Mouse (Mus musculus): Measurements from ENCODE around the gene Slc25a19. TPM values are rescaled to one million over a fixed set of nuclear protein-coding genes. Genes with fewer than 3 reads are reported as not detected.
"Not testable (repeated sequence)": the region's sequence is repeated elsewhere in the genome, so short reads cannot be mapped to it uniquely, and the experiment has no call there.

Slc25a19 gene
- polyA plus RNA-seq, 1 experiment from 2014 or later, result 19.9 TPM

DNA sequence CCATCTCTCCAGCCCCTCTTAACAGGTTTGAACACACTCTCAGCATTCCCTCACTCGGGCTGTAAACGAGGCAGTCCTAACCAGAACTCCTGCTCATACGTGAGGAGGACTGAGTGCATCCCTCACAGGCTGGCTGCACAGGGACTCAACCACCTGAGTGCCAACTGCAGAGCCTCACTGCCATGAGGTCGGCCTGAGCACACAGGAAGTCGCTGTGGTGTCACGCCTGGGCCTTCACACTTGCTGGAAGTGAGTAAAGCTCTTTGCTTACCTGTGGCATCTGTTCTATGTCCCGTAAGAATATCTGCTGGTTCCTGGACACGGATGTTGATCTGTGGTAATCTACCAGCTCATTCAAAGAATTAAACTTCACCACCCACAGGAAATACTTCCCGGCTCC, 18.3 kb upstream of the Slc25a19 start:
- Histone ChIP-seq H3K9ac (replicated peaks; ENCODE audit: low read length) (no peak overlapping the region), H3K4me2 (ENCODE audit: low read depth, low read length) (no peak overlapping the region), H3K4me1 (ENCODE audit: control insufficient read depth, insufficient read depth, low read length) (no peaks in the 10 kb centered on the region), H3K27ac (replicated peaks; ENCODE audit: low read depth, low read length) (no peak overlapping the region), H3K36me3 (replicated peaks; ENCODE audit: control insufficient read depth, insufficient read depth, low read depth, low read length) (no peaks in the 10 kb centered on the region), H3K4me3 (ENCODE audit: low read depth, low read length) (no peak overlapping the region), H3K9me3 (replicated peaks; ENCODE audit: control insufficient read depth, low read length) (no peaks in the 10 kb centered on the region), H3K27me3 (ENCODE audit: control insufficient read depth, insufficient read depth, low read length) (no peaks in the 10 kb centered on the region)
- WGBS, result 93% methylated on average over 9 of the region's 9 CpGs
- no peak for DNase-seq (ENCODE audit: low spot score)
- no peak for ATAC-seq (replicated peaks; ENCODE audit: insufficient number of reproducible peaks, low FRiP score, low TSS enrichment, low read depth)

DNA sequence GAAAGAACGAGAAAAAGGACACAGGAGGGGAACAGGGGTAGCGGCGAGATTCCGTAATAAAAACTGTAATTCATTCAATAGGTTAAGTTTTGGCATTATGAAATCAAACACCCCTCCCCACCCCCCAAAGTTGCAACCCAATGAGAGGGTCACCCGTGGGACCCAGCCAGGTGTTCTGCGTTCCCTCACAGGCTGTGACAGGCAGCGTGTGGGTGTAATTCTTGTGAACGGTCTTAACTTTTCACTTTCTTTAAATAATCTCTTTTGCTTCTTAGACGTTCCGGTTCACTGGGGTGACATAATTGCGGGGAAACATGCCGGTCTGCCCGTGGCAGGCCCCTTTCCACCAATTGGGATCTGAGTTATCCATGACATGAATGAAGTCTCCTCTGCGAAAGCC, 17.4 kb upstream of the Slc25a19 start:
- H3K9me3 ChIP-seq (replicated peaks; ENCODE audit: control insufficient read depth, low read length); H3K4me2 ChIP-seq (ENCODE audit: low read depth, low read length); H3K4me3 ChIP-seq (ENCODE audit: low read depth, low read length); H3K36me3 ChIP-seq (replicated peaks; ENCODE audit: control insufficient read depth, insufficient read depth, low read depth, low read length); H3K27ac ChIP-seq (replicated peaks; ENCODE audit: low read depth, low read length); DNase-seq (ENCODE audit: low spot score); ATAC-seq (replicated peaks; ENCODE audit: insufficient number of reproducible peaks, low FRiP score, low TSS enrichment, low read depth); H3K4me1 ChIP-seq (ENCODE audit: control insufficient read depth, insufficient read depth, low read length); H3K9ac ChIP-seq (replicated peaks; ENCODE audit: low read length); H3K27me3 ChIP-seq (ENCODE audit: control insufficient read depth, insufficient read depth, low read length): not testable (repeated sequence)
- 76% methylated on average over 14 of the region's 14 CpGs for WGBS

GRCm38 (mm10) chr11:115644308-115644707, 16.2 kb upstream of the Slc25a19 start:
- 95% methylated on average over 13 of the region's 13 CpGs for whole genome bisulfite sequencing
- no peak for ATAC-seq (replicated peaks; ENCODE audit: insufficient number of reproducible peaks, low FRiP score, low TSS enrichment, low read depth)
- H3K36me3 ChIP-seq (replicated peaks; ENCODE audit: control insufficient read depth, insufficient read depth, low read depth, low read length), result no peaks in the 10 kb centered on the region

GRCm38 (mm10) chr11:115643265-115643664, 15.2 kb upstream of the Slc25a19 start:
- H3K9me3 ChIP-seq (replicated peaks; ENCODE audit: control insufficient read depth, low read length), result no peaks in the 10 kb centered on the region
- no peaks in the 10 kb centered on the region for H3K4me1 ChIP-seq (ENCODE audit: control insufficient read depth, insufficient read depth, low read length)
- H3K9ac ChIP-seq (replicated peaks; ENCODE audit: low read length), result no peak overlapping the region
- no peak overlapping the region for H3K4me2 ChIP-seq (ENCODE audit: low read depth, low read length)
- WGBS, result 80% methylated on average over 10 of the region's 10 CpGs
- no peak for DNase-seq (ENCODE audit: low spot score)
- H3K4me3 ChIP-seq (ENCODE audit: low read depth, low read length), result no peak overlapping the region
- no peak overlapping the region for H3K27ac ChIP-seq (replicated peaks; ENCODE audit: low read depth, low read length)
- no peak for ATAC-seq (replicated peaks; ENCODE audit: insufficient number of reproducible peaks, low FRiP score, low TSS enrichment, low read depth)
- no peaks in the 10 kb centered on the region for H3K27me3 ChIP-seq (ENCODE audit: control insufficient read depth, insufficient read depth, low read length)
- H3K36me3 ChIP-seq (replicated peaks; ENCODE audit: control insufficient read depth, insufficient read depth, low read depth, low read length), result no peaks in the 10 kb centered on the region

More at GRCm38 (mm10) chr11:115644308-115644707, 16.2 kb upstream of the Slc25a19 start:
- no peak overlapping the region for H3K4me3 ChIP-seq (ENCODE audit: low read depth, low read length)
- H3K4me1 ChIP-seq (ENCODE audit: control insufficient read depth, insufficient read depth, low read length), result no peaks in the 10 kb centered on the region
- no peak overlapping the region for H3K9ac ChIP-seq (replicated peaks; ENCODE audit: low read length)
- H3K27me3 ChIP-seq (ENCODE audit: control insufficient read depth, insufficient read depth, low read length), result no peaks in the 10 kb centered on the region
- no peak overlapping the region for H3K27ac ChIP-seq (replicated peaks; ENCODE audit: low read depth, low read length)
- no peaks in the 10 kb centered on the region for H3K9me3 ChIP-seq (replicated peaks; ENCODE audit: control insufficient read depth, low read length)
- H3K4me2 ChIP-seq (ENCODE audit: low read depth, low read length), result no peak overlapping the region
- DNase-seq (ENCODE audit: low spot score), result no peak

DNA sequence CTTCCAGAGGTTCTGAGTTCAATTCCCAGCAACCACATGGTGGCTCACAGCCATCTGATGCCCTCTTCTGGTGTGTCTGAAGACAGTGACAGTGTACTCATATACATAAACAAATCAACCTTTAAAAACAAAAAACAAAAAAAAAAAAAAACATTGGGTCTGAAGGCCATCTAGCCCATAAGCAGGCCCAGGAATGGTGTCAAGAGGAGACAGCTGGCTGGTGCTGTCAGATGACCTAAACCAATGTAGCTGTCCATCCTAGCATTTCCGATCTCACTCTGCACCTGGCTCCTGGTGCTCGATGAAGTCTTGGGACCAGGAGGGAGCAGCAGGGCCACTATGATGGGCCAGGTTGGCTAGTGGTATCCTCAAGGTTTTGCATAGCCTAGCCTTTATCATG, 14.6 kb upstream of the Slc25a19 start:
- WGBS, result 98% methylated on average over 2 of the region's 2 CpGs
- no peaks in the 10 kb centered on the region for H3K4me1 ChIP-seq (ENCODE audit: control insufficient read depth, insufficient read depth, low read length)
- H3K27me3 ChIP-seq (ENCODE audit: control insufficient read depth, insufficient read depth, low read length), result no peaks in the 10 kb centered on the region
- H3K9me3 ChIP-seq (replicated peaks; ENCODE audit: control insufficient read depth, low read length), result no peaks in the 10 kb centered on the region
- DNase-seq (ENCODE audit: low spot score), result no peak
- no peak overlapping the region for H3K4me3 ChIP-seq (ENCODE audit: low read depth, low read length)
- ATAC-seq (replicated peaks; ENCODE audit: insufficient number of reproducible peaks, low FRiP score, low TSS enrichment, low read depth), result no peak
- no peak overlapping the region for H3K4me2 ChIP-seq (ENCODE audit: low read depth, low read length)
- H3K27ac ChIP-seq (replicated peaks; ENCODE audit: low read depth, low read length), result no peak overlapping the region
- H3K36me3 ChIP-seq (replicated peaks; ENCODE audit: control insufficient read depth, insufficient read depth, low read depth, low read length), result no peaks in the 10 kb centered on the region
- H3K9ac ChIP-seq (replicated peaks; ENCODE audit: low read length), result no peak overlapping the region

DNA sequence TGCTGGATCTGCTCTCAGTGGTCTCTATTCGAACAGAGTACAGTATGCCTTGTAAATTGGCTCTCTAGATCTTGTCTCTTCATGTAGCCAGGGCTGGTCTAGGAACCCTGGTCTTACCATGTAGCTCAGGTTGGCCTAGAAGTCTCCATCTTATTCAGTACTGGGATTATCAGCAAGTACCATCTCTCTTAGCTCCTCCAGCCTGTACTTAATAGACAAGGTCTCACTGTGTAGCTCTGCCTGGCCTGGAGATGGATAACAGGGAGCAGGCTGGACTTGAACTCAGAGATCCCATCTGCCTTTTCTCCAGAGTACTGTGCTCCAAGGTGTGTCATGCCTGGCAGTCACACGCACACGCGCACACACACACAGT, 13.6 kb upstream of the Slc25a19 start:
- 82% methylated on average over 4 of the region's 4 CpGs for WGBS
- ATAC-seq (replicated peaks; ENCODE audit: insufficient number of reproducible peaks, low FRiP score, low TSS enrichment, low read depth) (no peak), DNase-seq (ENCODE audit: low spot score) (no peak)
- Histone ChIP-seq H3K27me3 (ENCODE audit: control insufficient read depth, insufficient read depth, low read length) (no peaks in the 10 kb centered on the region), H3K9me3 (replicated peaks; ENCODE audit: control insufficient read depth, low read length) (no peaks in the 10 kb centered on the region), H3K4me2 (ENCODE audit: low read depth, low read length) (no peak overlapping the region), H3K4me3 (ENCODE audit: low read depth, low read length) (no peak overlapping the region), H3K27ac (replicated peaks; ENCODE audit: low read depth, low read length) (no peak overlapping the region), H3K36me3 (replicated peaks; ENCODE audit: control insufficient read depth, insufficient read depth, low read depth, low read length) (no peaks in the 10 kb centered on the region), H3K9ac (replicated peaks; ENCODE audit: low read length) (no peak overlapping the region), H3K4me1 (ENCODE audit: control insufficient read depth, insufficient read depth, low read length) (no peaks in the 10 kb centered on the region)

DNA sequence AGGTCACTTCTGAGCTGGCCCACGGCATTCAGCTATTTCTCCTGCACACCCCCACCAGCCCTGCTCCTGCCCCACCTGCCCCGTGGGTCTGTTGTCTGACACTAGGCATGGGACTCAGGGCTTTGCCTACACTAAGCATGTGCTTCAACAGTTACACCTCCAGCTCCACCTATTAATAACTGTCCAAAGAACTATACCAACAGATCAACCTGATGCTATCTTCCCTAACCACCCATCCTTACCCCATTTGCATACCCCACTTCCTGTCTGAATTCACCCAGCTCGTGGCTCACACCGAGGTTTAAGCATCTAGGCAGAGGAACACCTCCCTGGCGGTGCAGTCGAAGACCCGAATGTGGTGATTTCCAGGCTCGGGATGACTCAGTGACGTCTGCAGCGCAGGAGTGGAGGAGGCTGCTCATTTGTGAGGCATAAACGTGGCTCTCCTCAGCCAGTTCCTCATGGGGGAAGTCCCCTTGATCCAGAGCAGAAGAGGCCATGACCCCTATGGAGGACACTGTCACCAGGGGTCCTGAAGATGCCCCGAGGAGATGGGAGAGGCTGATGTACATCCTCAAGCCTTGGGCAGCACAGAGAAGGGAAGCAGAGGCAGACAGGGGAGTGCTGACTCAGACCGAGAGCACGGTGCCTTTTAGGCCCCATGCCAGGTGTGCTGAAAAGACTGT, 13.0 kb upstream of the Slc25a19 start:
- Histone ChIP-seq H3K4me3 (ENCODE audit: low read depth, low read length) (no peak overlapping the region), H3K9me3 (replicated peaks; ENCODE audit: control insufficient read depth, low read length) (no peaks in the 10 kb centered on the region), H3K9ac (replicated peaks; ENCODE audit: low read length) (no peak overlapping the region), H3K4me2 (ENCODE audit: low read depth, low read length) (no peak overlapping the region), H3K27ac (replicated peaks; ENCODE audit: low read depth, low read length) (no peak overlapping the region), H3K27me3 (ENCODE audit: control insufficient read depth, insufficient read depth, low read length) (no peaks in the 10 kb centered on the region), H3K36me3 (replicated peaks; ENCODE audit: control insufficient read depth, insufficient read depth, low read depth, low read length) (no peaks in the 10 kb centered on the region), H3K4me1 (ENCODE audit: control insufficient read depth, insufficient read depth, low read length) (no peaks in the 10 kb centered on the region)
- 51% methylated on average over 14 of the region's 14 CpGs for WGBS
- no peak; the same call in 1 of the 2 replicates for ATAC-seq (replicated peaks; ENCODE audit: insufficient number of reproducible peaks, low FRiP score, low TSS enrichment, low read depth)
- no peak for DNase-seq (ENCODE audit: low spot score)

GRCm38 (mm10) chr11:115640311-115640828, 12.3 kb upstream of the Slc25a19 start:
- Histone ChIP-seq H3K27ac (replicated peaks; ENCODE audit: low read depth, low read length) (no peak overlapping the region), H3K4me1 (ENCODE audit: control insufficient read depth, insufficient read depth, low read length) (no peaks in the 10 kb centered on the region), H3K9me3 (replicated peaks; ENCODE audit: control insufficient read depth, low read length) (no peaks in the 10 kb centered on the region), H3K9ac (replicated peaks; ENCODE audit: low read length) (no peak overlapping the region), H3K4me3 (ENCODE audit: low read depth, low read length) (no peak overlapping the region), H3K27me3 (ENCODE audit: control insufficient read depth, insufficient read depth, low read length) (no peaks in the 10 kb centered on the region), H3K36me3 (replicated peaks; ENCODE audit: control insufficient read depth, insufficient read depth, low read depth, low read length) (no peaks in the 10 kb centered on the region), H3K4me2 (ENCODE audit: low read depth, low read length) (no peak overlapping the region)
- ATAC-seq (replicated peaks; ENCODE audit: insufficient number of reproducible peaks, low FRiP score, low TSS enrichment, low read depth), result no peak
- WGBS, result 86% methylated on average over 3 of the region's 4 CpGs
- no peak for DNase-seq (ENCODE audit: low spot score)

Measured in embryonic facial prominence, embryonic 11.5 days (tissue).